Mouse (Mus musculus) heart, postnatal 36 days (tissue): ENCODE data around the gene Scd3. TPM values are rescaled to one million over a fixed set of nuclear protein-coding genes. Genes with fewer than 3 reads are reported as not detected.
"Not testable (repeated sequence)": the region's sequence is repeated elsewhere in the genome, so short reads cannot be mapped to it uniquely, and the experiment has no call there.

Experiments used
- DNase-seq, 2 experiments: peaks; one replicate each; pipeline ENCODE4 v3.0.0; 2021 to 2022
- intact Hi-C: fragments of 180-260 bp; cut with DNase I; formaldehyde crosslinking; loops from one replicate; pipeline ENCODE4 v1.15.1; 2025
- total RNA-seq, 2 experiments: library from RNA; stranded (reverse); gene quantifications; 2 replicates each; pipeline ENCODE4 v1.2.3; 2021

Gene Scd3
- total RNA-seq, 2 experiments from 2014 or later = not detected

- no peak for DNase-seq
- intact Hi-C loops = no loop called here
Observed at GRCm38 (mm10) chr19:44231608-44232151, 28.6 kb downstream of the Scd3 start.

GRCm38 (mm10) chr19:44237471-44238006 lies 34.5 kb downstream of the Scd3 start:
- intact Hi-C loops = no loop called here

GRCm38 (mm10) chr19:44238906-44239305 lies 35.8 kb downstream of the Scd3 start:
- intact Hi-C loops = no loop called here
- DNase-seq = no peak

More at GRCm38 (mm10) chr19:44237471-44238006, 34.5 kb downstream of the Scd3 start:
- DNase-seq = no peak

DNA sequence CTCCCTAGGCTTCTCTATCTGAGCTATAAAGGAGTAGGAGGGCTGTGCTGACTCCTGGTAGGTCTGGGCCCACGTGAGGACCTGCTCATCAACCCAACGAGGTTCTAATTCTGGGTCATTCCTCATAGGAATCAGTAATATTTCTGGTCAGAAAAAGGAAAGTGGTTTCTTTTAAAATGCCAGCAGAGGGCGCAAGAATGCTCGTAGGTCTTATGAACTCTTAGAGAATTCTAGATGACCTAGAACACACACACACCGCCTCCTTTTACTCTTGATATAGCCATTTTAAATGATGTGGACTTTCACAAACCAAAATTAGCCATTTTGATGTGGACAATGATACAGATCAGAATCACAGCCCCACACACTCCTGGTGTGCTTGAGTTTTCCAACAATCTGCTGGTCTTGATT lies 42.7 kb downstream of the Scd3 start:
- intact Hi-C loops = loop anchor here (1.0 to 2.0 kb wide), 3 partner anchors 50 to 173 kb away; no protein-coding TSS in a partner anchor
- DNase-seq = peak; percentile 43 to 45

- peak in 1 of 2 experiments; percentile 8 for DNase-seq
- intact Hi-C loops = no loop called here
Observed at GRCm38 (mm10) chr19:44246341-44246911, 43.4 kb downstream of the Scd3 start.

DNA sequence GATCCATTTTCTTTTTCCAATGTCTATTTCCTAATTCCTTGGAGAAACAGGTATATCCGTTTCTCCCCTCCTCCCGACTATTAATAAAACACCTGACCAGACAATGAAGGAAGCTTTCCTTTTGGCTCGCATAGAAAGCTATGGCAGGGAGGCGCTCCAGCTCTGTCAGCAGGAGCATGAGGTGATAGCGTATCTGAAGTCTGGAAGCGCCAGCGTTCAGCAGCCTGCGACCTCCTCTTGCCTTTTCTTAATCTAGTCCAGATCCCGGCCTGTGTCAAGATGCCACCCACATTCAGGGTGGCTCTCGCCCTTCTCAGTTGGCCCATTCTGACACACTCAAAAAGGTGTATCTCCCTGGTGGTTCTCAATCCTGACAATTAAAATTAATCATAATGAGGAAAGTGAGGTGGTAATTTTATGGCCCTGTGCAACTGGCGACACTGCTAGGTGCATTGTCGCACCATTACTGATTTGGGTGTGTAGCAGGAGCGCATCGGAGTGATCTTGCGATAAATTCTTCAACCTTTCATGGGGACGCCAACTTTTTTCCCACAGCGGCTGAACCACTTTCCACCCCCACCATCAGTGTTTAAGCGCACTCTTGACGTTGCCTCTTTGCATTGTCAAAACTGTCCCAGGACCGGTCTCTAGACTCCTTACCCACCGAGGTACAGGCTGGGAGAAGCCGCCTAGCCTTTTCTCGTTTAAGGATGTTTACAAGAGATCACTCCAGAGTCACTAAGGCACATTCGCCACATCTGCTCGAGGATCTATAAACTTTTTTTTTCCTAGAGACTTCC lies 44.4 kb downstream of the Scd3 start:
- intact Hi-C loops = loop anchor here (2.0 kb wide), 1 partner anchor 19 kb away; no protein-coding TSS in a partner anchor
- DNase-seq = peak; percentile 26 to 46

- intact Hi-C loops = loop anchor here (2.0 kb wide), 1 partner anchor 19 kb away; no protein-coding TSS in a partner anchor
- peak; percentile 91 to 92 for DNase-seq
Observed at GRCm38 (mm10) chr19:44248081-44248853, 45.2 kb downstream of the Scd3 start.

- DNase-seq = no peak
- intact Hi-C loops = loop anchor here (2.0 kb wide), 1 partner anchor 18 kb away; no protein-coding TSS in a partner anchor
Observed at GRCm38 (mm10) chr19:44248854-44249351, 45.8 kb downstream of the Scd3 start.

GRCm38 (mm10) chr19:44251138-44251537 lies 48.1 kb downstream of the Scd3 start:
- DNase-seq, intact Hi-C loops: not testable (repeated sequence)

DNA sequence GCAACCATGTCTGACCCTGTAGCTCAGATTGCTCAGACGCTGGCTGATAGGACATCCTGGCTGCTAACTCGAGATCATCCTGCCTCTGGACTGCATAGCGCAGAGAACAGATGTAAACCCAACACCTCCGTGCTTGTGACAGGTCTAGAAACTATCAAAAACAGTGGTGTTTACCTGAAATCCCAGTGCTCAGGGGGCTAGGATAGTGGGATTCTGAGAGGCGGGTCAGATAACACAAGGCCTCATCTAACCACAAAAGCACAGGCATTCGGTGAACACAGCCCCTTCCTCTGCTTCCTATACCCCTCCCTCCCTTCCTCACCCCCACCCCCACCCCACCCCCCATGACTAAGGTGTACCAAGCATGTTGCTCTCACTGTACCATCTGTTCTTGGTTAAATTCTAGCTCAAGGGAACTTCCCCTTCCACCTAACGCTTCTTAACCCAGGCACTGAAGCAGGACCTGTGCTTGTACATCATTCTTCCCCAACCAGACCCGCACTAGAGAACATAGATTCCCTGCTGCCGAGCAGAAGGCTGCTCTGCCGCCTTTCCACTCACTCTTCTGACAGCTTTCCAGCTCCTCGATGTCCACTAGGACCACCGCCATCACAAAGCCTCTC lies 49.0 kb downstream of the Scd3 start:
- intact Hi-C loops = no loop called here
- no peak for DNase-seq

- intact Hi-C loops, DNase-seq: not testable (repeated sequence)
Observed at GRCm38 (mm10) chr19:44254106-44254505, 51.0 kb downstream of the Scd3 start.

DNA sequence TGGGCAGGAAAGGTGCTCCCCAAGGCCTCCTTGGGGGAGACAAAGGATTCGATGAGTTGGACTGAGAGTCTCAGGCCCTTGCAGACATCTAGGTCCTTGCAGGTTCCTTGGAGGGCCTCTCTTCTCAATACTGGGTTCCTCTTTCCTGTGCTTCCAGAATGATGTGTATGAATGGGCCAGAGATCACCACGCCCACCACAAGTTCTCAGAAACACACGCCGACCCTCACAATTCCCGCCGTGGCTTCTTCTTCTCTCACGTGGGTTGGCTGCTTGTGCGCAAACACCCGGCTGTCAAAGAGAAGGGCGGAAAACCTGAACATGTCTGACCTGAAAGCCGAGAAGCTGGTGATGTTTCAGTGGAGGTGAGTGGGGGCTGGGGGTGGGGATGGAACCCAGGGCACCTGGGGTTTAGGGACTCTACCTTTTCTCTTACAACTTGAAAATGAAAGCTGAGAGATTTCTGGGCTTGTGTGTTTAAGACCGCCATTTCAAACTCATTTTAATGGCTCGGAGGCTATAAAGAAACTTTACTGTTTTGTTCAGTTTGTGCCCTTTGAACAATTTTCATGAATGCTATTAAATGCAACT lies 54.4 kb downstream of the Scd3 start:
- DNase-seq = no peak
- intact Hi-C loops = no loop called here

DNA sequence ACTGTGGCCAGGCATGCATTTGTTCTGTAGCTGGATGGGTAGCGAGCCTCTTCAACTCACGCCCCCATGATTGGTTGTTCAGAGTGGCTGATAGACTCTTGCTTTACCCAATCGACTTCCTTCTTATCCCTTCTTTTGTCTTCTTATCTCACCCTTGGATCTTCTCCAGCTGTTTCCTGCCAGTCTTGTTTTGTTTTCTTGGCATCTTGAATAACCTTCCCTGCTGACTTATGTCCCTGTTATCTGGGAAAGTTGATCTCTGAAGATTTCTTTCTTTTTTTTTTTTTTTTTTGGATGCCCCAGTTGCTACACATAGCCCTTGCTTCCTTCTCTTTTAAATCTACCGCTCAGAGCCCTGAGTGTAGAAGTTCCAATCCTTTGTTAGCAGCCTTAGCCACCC lies 56.4 kb downstream of the Scd3 start:
- intact Hi-C loops = no loop called here

DNA sequence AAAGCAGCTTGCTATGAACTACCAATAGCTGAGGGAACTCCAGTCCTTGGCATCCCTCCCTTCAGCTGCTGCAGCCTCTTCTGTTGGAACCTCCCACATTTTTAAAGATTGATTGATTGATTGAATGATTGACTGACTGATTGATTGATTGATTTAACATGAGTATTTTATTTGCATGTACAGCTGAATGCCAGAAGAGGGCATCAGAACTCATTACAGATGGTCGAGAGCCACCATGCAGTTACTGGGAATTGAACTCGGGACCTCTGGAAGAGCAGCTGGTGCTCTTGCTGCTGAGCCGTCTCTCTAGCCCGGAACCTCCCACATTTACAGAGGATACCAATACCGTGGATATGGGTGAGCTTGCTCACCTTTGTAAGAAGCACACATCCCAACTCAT lies 57.4 kb downstream of the Scd3 start:
- intact Hi-C loops = no loop called here
- no peak for DNase-seq

More for the DNA sequence above, 56.4 kb downstream of the Scd3 start:
- no peak for DNase-seq

GRCm38 (mm10) chr19:44261774-44262173 lies 58.7 kb downstream of the Scd3 start:
- intact Hi-C loops = no loop called here

GRCm38 (mm10) chr19:44263581-44263980 lies 60.5 kb downstream of the Scd3 start:
- intact Hi-C loops = no loop called here
- no peak for DNase-seq

More at GRCm38 (mm10) chr19:44261774-44262173, 58.7 kb downstream of the Scd3 start:
- no peak for DNase-seq

- DNase-seq = no peak
- intact Hi-C loops = no loop called here
Observed at GRCm38 (mm10) chr19:44264226-44264625, 61.2 kb downstream of the Scd3 start.

DNA sequence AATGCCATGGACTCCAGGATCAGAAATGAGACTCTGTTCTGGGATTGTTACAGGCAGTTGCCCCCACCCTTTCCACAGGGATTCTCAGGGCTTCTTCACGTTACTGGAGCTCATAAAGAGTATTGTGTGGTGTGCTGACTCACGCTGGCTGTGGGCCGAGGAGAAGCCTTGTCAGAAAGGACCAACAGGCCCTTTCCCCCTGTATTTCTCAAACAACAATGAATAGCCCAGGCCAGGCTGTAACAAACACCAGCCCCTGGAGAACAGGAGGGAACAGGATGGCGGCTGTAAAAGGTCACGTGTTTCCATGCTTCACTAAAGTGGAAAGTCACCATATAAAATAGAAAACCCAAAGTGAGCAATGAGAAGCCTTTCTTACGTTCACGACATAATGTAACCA lies 62.2 kb downstream of the Scd3 start:
- DNase-seq = peak in 1 of 2 experiments; percentile 8
- intact Hi-C loops = no loop called here

- intact Hi-C loops = loop anchor here (2.0 kb wide), 2 partner anchors 17 to 29 kb away; no protein-coding TSS in a partner anchor
- no peak for DNase-seq
Observed at GRCm38 (mm10) chr19:44265911-44266337, 62.9 kb downstream of the Scd3 start.
